Mouse (Mus musculus): ENCODE data around the gene Dusp5. TPM values are rescaled to one million over a fixed set of nuclear protein-coding genes. Genes with fewer than 3 reads are reported as not detected.

Dusp5 gene
- total RNA-seq, 1 experiment from 2014 or later = 21.2 TPM

GRCm38 (mm10) chr19:53507497-53507896, 21.4 kb upstream of the Dusp5 start:
- no peak for ATAC-seq (ENCODE audit: extremely low read depth, insufficient number of reproducible peaks, low FRiP score, poor library complexity, severe bottlenecking)

- ATAC-seq (ENCODE audit: extremely low read depth, insufficient number of reproducible peaks, low FRiP score, poor library complexity, severe bottlenecking) = no peak
These were observed 17.5 kb upstream of the Dusp5 start for GRCm38 (mm10) chr19:53511244-53511934.

- no peak for ATAC-seq (ENCODE audit: extremely low read depth, insufficient number of reproducible peaks, low FRiP score, poor library complexity, severe bottlenecking)
These were observed 11.4 kb upstream of the Dusp5 start for GRCm38 (mm10) chr19:53517370-53518096.

DNA sequence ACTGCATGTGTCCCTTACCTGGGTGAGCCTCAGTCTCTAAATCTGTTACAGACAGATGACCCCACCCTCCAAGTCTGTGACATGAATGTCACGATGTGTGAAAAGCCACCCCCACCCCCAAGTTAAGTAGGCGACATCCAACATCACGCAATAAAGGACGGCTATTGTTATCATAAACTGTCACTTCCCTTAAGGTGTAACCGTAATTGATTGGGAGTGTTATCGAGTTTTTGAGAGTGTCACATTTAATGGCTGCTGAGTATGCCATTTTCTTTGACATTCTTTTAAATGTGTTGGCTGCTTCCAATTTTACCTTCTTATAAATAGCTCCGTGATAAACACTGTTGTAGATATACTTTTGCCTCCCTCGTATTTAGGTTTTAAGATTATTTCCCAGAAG, 9.4 kb upstream of the Dusp5 start:
- no peak for ATAC-seq (ENCODE audit: extremely low read depth, insufficient number of reproducible peaks, low FRiP score, poor library complexity, severe bottlenecking)

DNA sequence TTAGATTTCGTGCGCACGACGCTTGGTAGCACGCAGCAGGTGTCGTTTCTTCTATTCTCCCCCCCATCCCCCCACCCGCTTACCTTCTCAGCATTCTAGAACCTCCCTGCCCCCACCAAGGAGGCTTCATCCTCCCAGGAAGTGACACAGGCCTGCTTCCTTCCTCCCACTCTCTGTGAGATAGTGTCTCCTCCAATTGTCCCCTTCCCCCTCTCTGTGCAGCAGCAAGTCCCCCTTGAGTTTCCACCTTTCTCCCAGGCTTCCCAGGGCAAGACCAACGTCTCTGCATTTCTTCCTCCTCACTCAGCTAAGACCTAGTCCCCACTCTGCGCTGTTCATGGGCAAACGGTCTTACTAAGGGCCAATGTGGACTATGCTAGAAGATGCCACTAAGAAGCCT, 8.9 kb upstream of the Dusp5 start:
- ATAC-seq (ENCODE audit: extremely low read depth, insufficient number of reproducible peaks, low FRiP score, poor library complexity, severe bottlenecking) = no peak

DNA sequence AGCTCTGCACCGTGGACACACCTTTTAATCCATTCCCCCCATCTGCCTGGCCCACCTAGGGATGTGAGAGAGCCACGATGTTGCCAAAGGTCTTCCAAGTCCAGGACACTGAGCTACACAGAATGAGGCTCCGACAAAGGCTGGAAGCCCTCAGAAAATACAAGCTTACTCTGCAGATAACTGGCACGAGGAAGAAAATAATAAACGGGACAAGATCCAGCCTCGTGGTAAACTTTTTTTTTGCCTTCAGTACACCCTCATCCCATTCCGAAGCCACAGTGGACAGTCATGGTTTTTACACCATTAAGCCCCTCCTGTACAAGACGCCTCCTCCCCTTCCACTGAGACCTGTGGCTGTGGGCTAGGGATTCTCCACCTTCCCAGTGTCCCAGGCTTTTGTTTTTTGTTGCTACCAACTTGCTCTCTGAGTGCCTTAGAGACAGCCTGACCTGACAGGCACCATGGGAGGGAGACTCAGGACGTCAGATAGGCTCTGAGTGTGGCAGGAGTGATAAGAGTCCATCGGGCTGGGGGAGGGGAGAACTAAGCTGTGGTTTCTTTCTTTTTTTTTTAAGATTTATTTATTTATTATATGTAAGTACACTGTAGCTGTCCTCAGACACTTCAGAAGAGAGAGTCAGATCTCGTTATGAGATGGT, 7.6 kb upstream of the Dusp5 start:
- no peak for ATAC-seq (ENCODE audit: extremely low read depth, insufficient number of reproducible peaks, low FRiP score, poor library complexity, severe bottlenecking)

GRCm38 (mm10) chr19:53527480-53527879, 1.4 kb upstream of the Dusp5 start:
- no peak for ATAC-seq (ENCODE audit: extremely low read depth, insufficient number of reproducible peaks, low FRiP score, poor library complexity, severe bottlenecking)

GRCm38 (mm10) chr19:53528131-53528621, 733 bp upstream of the Dusp5 start:
- ATAC-seq (ENCODE audit: extremely low read depth, insufficient number of reproducible peaks, low FRiP score, poor library complexity, severe bottlenecking) = no peak

GRCm38 (mm10) chr19:53529455-53529704, 471 bp downstream of the Dusp5 start:
- no peak for ATAC-seq (ENCODE audit: extremely low read depth, insufficient number of reproducible peaks, low FRiP score, poor library complexity, severe bottlenecking)

DNA sequence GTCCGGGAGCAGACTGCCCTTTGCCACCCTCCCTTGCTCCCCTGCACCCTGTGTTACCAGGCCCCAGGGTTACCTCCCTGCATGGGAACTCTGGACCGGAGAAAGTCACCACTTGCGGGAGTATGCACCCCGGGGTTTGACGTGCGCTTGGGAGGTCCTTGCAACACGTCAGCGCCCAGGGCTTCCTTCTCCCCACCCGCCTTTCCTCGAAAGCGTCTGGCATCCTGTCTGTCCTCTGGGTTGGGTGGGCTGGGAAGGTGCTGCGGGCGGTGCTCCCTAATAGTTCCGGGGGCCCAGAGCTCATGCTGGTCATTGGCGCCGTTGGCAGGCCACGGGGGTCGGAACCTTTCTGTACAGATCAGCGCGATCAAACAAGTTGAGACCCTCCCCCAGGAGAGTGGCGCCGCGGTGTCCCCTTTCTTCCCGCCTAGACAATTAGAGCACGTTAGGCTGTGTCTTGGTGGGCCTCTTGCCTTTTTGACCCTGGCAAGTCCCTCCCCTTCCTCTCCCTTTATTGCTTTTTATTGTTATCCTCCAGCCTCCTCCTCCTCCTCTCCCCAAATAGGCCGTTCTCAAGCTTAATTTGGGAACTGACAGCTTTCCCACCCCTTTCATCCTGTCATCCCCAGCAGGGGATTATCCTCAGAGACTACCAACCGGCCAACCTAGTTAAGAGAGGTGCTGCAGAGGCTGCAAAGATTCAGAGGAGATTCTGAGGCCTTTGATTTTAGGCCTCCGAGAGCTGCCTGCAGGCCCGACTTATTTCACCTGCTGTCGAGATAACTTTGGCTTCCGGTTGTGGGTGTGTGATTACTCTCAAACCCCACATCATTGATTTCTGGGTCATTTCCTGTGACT, 1.0 kb downstream of the Dusp5 start:
- ATAC-seq (ENCODE audit: extremely low read depth, insufficient number of reproducible peaks, low FRiP score, poor library complexity, severe bottlenecking) = peak; percentile 7; the same call in 1 of the 2 replicates

GRCm38 (mm10) chr19:53531416-53531815, 2.5 kb downstream of the Dusp5 start:
- ATAC-seq (ENCODE audit: extremely low read depth, insufficient number of reproducible peaks, low FRiP score, poor library complexity, severe bottlenecking) = no peak

GRCm38 (mm10) chr19:53532021-53532420, 3.1 kb downstream of the Dusp5 start:
- ATAC-seq (ENCODE audit: extremely low read depth, insufficient number of reproducible peaks, low FRiP score, poor library complexity, severe bottlenecking) = no peak

DNA sequence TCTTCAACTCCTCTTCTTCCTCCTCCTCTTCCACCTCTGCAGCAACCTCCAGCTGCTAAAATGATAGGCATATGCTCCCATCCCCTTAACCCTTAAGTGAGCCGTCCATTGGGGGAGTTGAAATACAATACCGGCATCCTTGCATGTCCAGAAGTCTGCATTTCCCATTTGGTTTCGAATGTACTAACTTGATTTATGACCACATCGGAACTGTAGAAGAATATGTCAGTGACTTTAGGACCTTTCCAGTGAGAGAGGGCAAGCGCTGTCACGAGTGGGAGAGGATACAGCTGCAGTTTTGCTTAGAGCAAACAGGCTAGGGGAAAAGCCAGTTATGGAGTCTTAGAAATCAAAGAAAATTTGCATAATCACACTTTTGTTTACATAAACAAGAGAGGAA, 3.8 kb downstream of the Dusp5 start:
- no peak for ATAC-seq (ENCODE audit: extremely low read depth, insufficient number of reproducible peaks, low FRiP score, poor library complexity, severe bottlenecking)

DNA sequence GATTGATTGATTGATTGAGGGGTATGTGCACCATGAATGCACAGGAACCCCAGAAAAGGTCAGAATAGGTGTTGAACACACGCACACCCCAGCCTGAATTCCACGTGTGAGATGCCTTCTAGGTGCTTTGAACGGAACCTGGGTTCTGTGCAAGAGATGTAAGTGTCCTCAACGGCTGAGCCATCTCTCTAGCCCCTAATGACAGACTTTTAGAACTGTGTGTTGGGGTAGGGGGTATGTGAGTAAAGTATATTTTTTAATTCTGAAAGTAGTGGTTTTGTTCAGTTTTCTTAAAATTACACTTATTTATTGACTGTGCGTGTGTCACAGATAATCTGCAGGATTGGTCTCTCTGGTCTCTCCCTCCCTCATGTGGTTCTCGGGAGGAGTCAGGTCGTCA, 4.3 kb downstream of the Dusp5 start:
- ATAC-seq (ENCODE audit: extremely low read depth, insufficient number of reproducible peaks, low FRiP score, poor library complexity, severe bottlenecking) = no peak

GRCm38 (mm10) chr19:53533810-53534601, 5.1 kb downstream of the Dusp5 start:
- no peak for ATAC-seq (ENCODE audit: extremely low read depth, insufficient number of reproducible peaks, low FRiP score, poor library complexity, severe bottlenecking)

GRCm38 (mm10) chr19:53534757-53535410, 6.0 kb downstream of the Dusp5 start:
- ATAC-seq (ENCODE audit: extremely low read depth, insufficient number of reproducible peaks, low FRiP score, poor library complexity, severe bottlenecking) = no peak

GRCm38 (mm10) chr19:53535421-53535820, 6.5 kb downstream of the Dusp5 start:
- ATAC-seq (ENCODE audit: extremely low read depth, insufficient number of reproducible peaks, low FRiP score, poor library complexity, severe bottlenecking) = no peak

DNA sequence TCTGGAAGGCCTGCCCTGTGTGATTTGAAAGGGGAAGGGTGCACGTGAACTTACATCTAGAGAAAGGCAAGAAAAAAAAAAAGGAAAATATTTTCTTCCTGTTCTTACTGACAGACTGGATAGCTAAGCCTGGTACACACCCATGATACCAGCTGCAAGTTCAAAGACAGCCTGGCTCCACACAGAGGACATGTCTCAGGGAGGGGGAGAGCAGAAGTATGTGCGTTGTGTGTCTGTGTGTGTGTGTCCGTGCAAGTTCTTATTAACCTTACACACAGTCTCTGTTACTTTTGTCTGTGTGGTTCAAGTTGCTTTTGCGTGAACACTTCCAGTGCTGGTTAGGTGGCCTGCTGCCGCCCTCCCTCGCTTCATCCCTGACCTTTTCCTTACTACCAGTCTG, 7.3 kb downstream of the Dusp5 start:
- ATAC-seq (ENCODE audit: extremely low read depth, insufficient number of reproducible peaks, low FRiP score, poor library complexity, severe bottlenecking) = no peak

Data from neutrophil, adult 5-6 weeks (primary cell).